Mouse (Mus musculus) cerebral cortex, adult 2 months (tissue): ENCODE data around the gene Il1rap.

Experiments used
- WGBS: fragments of 180-500 bp; shearing (Covaris S2); methylation state at CpG from one replicate; pipeline ENCODE4 v1.1.7; 2018; 5-methylcytosine and 5-hydroxymethylcytosine counted together

Gene Il1rap

GRCm38 (mm10) chr16:26623141-26623540 lies 41.6 kb downstream of the Il1rap start:
- 70% methylated on average over 1 of the region's 1 CpGs for WGBS

GRCm38 (mm10) chr16:26626065-26626464 lies 44.6 kb downstream of the Il1rap start:
- WGBS = 55% methylated on average over 3 of the region's 3 CpGs

GRCm38 (mm10) chr16:26634800-26635199 lies 53.3 kb downstream of the Il1rap start:
- 39% methylated on average over 2 of the region's 2 CpGs for WGBS

- 80% methylated on average over 6 of the region's 6 CpGs for WGBS
Observed at GRCm38 (mm10) chr16:26643077-26643476, 61.6 kb downstream of the Il1rap start.

GRCm38 (mm10) chr16:26646066-26646465 lies 64.6 kb downstream of the Il1rap start:
- 32% methylated on average over 2 of the region's 2 CpGs for WGBS

- 76% methylated on average over 1 of the region's 1 CpGs for WGBS
Observed at GRCm38 (mm10) chr16:26647036-26647435, 65.5 kb downstream of the Il1rap start.

- WGBS = 40% methylated on average over 7 of the region's 7 CpGs
Observed at GRCm38 (mm10) chr16:26662722-26663436, 81.4 kb downstream of the Il1rap start.

- 65% methylated on average over 2 of the region's 2 CpGs for WGBS
Observed at GRCm38 (mm10) chr16:26666401-26666800, 84.9 kb downstream of the Il1rap start.

GRCm38 (mm10) chr16:26669081-26669480 lies 87.6 kb downstream of the Il1rap start:
- WGBS = 68% methylated on average over 2 of the region's 2 CpGs

DNA sequence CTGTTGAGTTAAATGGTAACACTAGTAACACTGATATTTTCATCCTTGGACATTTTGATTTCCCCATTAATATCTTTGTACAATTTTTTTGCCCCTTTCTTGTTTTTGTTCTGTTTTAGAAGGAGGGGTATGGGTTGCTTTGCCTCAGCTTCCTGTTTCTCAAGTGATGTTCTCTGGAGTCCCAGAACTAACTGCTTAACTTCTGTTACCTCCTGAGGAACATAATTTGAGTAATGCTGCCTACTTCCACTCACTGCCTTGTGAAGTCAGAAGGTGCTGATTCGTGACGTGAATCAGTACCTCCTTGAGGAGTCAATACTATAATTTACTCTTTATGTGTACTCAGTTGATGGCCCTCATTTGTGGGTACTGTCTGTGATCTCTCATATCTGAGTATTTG lies 98.9 kb downstream of the Il1rap start:
- 90% methylated on average over 2 of the region's 2 CpGs for WGBS

DNA sequence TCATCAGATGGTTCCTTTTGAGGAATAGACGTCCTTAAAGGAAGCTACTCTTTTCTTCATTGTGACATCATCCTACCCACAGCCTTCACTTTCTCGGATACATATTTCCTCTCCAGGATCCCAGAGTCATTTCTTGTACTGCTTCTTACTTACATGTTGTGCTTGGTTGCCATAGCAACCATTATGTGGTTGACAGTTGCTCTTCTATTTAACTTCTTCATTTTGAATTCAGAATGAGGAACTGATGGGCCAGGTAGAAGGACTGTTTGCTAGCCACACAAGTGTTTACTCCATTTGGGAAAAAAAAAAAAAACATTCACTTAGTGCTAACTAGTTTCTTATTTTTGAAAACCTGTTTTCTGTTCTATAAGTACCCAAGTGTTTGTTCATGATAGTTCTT lies 108.3 kb downstream of the Il1rap start:
- WGBS = 45% methylated on average over 2 of the region's 2 CpGs

DNA sequence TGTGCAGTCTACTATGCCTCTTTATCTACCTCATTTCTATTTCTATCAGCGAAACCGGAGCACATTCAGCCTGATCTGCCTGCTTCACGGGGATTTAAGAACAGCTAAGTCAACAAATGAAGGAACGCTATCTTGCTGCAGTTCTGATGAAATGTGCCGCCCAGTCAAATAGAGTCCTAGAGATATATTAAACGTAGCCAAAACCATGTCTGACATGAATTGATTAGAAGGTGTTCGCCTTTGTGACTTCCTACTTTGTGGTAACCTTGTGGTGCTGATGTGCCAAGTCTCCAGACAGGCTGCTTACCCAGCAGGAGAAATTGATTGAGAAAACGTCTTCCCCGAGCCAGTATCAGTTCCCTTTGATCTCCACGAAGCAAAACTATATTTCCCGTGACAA lies 109.8 kb downstream of the Il1rap start:
- 88% methylated on average over 11 of the region's 11 CpGs for WGBS

DNA sequence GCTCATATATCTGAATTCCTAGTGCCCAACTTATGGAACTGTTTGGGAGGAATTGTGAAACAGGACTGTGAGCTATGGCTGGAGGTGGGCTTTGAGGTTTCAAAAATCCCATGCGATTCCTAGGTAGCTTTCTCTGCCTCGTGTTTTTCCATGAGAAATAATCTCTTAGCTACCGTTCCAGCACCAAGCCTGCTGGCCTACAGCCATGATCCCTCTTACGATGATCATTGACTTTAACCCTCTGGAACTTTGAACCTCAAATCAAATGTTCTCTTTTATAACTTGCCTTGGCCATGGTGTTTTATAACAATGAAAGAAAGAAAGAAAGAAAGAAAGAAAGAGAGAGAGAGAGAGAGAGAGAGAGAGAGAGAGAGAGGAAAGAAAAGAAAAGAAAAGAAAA lies 116.6 kb downstream of the Il1rap start:
- 80% methylated on average over 4 of the region's 4 CpGs for WGBS

- WGBS = 40% methylated on average over 8 of the region's 8 CpGs
Observed at GRCm38 (mm10) chr16:26700440-26701103, 119.1 kb downstream of the Il1rap start.

DNA sequence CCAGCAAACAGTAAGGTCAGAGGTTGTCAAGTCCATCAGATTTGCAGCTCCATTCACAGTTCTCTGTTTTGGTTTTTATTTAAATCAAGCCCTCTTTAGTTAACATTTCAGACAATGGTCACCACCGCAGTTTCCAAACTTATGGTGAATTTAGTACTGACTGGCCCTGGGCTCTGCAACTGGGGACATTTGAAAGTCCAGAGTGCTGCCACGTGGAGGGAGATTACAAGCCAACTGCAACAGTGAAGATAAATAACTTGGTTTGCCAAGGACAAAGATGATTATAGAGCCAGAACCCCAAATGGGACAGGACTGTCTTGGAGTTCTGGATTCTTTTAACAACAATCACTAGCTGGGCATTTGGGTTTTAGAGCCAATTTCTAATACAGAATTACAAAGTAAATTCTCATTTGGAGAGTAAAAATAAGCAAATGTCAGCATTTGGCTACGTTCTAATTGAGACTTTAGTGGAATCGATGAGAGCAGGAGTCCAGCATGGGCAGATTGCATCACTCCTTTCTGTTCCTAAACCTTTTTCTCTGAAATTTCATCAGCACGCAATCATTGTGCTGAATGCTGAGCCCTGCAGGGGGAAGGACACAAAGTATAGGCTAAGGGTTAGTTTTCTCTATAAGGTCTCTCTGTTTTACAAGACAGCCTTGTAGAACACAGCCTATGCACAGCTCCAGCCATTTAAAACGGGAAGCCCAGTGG lies 124.3 kb downstream of the Il1rap start:
- WGBS = 66% methylated on average over 6 of the region's 6 CpGs

DNA sequence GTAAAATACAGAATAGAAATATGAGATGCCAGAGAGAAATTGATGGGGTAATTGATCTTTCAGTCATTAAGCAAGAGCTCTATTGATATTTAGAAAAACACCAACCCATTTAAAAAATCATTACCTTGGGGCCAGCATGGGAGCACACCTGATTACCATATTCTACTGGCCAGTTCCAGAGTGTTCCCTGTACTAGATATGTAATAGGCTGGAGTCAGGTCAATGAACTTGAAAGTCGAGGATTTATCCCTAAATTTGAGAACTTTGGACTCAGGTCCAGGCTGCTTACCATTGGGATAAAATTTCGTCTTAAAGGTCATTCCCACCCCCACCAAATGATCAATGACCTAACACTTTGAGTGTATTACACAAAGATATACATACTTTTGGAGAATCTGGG lies 125.0 kb downstream of the Il1rap start:
- WGBS = 78% methylated on average over 2 of the region's 2 CpGs

DNA sequence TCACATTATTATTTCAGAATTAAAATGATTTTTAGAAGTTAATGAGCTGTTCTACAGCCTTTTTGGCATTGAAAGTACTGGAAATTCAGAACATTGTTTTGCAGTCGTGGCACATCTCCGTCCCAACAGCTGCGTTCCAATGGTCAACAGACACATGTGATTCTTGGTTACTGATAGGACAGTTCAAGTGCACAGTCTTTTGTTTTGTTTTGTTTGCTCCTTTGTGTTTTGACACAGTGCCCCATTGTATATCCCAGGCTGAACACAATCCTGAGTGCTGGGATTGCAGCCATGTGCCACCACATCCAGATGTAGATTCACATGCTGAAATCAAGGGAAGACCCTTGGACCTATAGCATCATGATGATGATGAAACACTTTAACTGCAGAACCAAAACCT lies 129.4 kb downstream of the Il1rap start:
- WGBS = 77% methylated on average over 3 of the region's 3 CpGs

DNA sequence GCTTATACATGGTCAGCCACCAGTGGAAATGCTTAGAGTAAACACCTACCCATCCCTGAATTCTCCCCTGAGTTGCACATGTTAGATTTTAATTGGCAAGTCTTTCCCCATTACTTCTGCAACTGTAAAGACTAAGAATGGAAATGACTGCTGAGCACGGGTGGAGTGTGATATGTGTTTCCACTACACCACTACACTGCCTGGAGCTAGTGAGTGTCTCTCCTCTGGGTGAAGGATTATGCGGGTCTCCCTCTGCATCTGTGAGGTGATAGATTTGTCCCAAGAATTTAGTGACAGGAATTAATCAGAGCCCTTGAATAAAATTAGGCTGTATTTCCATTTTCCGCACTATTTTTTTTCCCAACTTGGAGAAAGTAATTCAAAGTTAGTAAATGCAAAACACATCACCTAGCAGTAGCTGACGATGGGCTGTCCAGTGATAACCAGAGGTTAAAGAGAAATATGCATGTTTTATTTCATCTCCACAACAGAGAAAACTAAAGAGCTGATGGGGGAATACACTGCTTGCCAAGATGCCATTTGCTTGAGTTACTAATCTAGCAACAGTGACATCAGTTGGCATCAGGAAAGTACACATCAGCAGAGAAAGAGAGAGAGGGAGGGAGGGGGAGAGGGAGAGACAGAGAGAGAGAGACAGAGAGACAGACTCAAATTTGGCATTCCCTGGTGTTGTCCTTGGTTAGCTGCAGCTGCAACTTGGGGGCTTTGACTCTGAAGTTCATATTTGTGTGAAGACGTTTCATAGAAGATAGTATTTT lies 132.2 kb downstream of the Il1rap start:
- WGBS = 65% methylated on average over 5 of the region's 5 CpGs

GRCm38 (mm10) chr16:26722464-26722863 lies 141.0 kb downstream of the Il1rap start:
- WGBS = 49% methylated on average over 11 of the region's 11 CpGs

GRCm38 (mm10) chr16:26723952-26724747 lies 142.6 kb downstream of the Il1rap start:
- whole genome bisulfite sequencing = 58% methylated on average over 5 of the region's 5 CpGs

DNA sequence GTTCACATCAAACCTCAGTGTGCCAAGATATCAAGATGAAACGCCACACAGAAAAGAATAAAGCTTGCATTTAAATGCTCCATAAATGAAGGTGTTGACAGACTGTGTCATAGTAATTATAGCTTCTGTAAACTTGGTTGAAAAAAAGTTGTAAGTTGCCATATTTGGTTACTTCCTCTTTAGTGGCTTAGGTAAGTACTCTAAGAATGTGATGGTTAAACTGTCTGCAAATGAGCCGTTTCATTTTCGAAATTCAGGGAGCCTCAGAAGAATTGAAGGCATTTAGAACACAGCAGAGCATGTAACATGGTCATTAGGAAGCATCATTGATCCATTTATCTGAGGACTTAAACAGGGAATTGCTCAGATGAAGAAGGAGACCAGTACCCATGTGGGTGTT lies 146.6 kb downstream of the Il1rap start:
- 75% methylated on average over 3 of the region's 3 CpGs for WGBS
